Mouse (Mus musculus) small intestine, adult 2 months (tissue): ENCODE measurements around the gene Baiap2.
A peak's percentile ranks its signal among the peaks of the same experiment; 100 is the strongest.

Experiments used
- CTCF ChIP-seq: fragments of 200-500 bp; IDR thresholded peaks from 2 replicates; pipeline ENCODE4 v1.5.1; 2012; ENCODE audit warnings: low read depth, mild to moderate bottlenecking, control low read depth, inconsistent platforms, low read length, moderate library complexity, mixed read lengths; ENCODE audit not compliant: insufficient replicate concordance, insufficient read length; ENCODE audit errors: extremely low read depth
- POLR2A ChIP-seq: fragments of 200-500 bp; IDR thresholded peaks from 2 replicates; pipeline ENCODE4 v1.6.1; 2012; ENCODE audit warnings: low read depth, mild to moderate bottlenecking, control low read depth, inconsistent platforms, low read length, moderate library complexity

- TF ChIP-seq CTCF (peak; percentile 75; the same call in 1 of the 2 replicates), POLR2A (no peak)
Observed at GRCm38 (mm10) chr11:119935457-119935856, 7.1 kb upstream of the Baiap2 start.
